Mouse (Mus musculus) NIH3T3 (cell line): ENCODE results near the gene Flvcr1.

Experiments used
- DNase-seq: peaks from one replicate; pipeline ENCODE4 v3.0.0-alpha.2; 2012; ENCODE audit warnings: low read depth

Flvcr1 gene

GRCm38 (mm10) chr1:190979100-190979563 is 46.8 kb downstream of the Flvcr1 start, which contains the start of gene Vash2:
Vash2 (minus strand) TSS chr1:190979296.
- DNase-seq: peak; percentile 96

- DNase-seq: peak; percentile 72
Measured at GRCm38 (mm10) chr1:190978511-190979073, 47.4 kb downstream of the Flvcr1 start.

- DNase-seq: peak; percentile 43
Measured at GRCm38 (mm10) chr1:190978001-190978400, 48.0 kb downstream of the Flvcr1 start.

- peak; percentile 65 for DNase-seq
Measured at GRCm38 (mm10) chr1:190976887-190977573, 48.9 kb downstream of the Flvcr1 start.

GRCm38 (mm10) chr1:190974833-190975232 is 51.1 kb downstream of the Flvcr1 start:
- DNase-seq: no peak

GRCm38 (mm10) chr1:190974191-190974590 is 51.8 kb downstream of the Flvcr1 start:
- no peak for DNase-seq

- DNase-seq: no peak
Measured at GRCm38 (mm10) chr1:190972612-190973192, 53.3 kb downstream of the Flvcr1 start.

- DNase-seq: no peak
Measured at GRCm38 (mm10) chr1:190971708-190972610, 54.0 kb downstream of the Flvcr1 start.

GRCm38 (mm10) chr1:190968010-190968409 is 57.9 kb downstream of the Flvcr1 start:
- DNase-seq: no peak

- DNase-seq: no peak
Measured at GRCm38 (mm10) chr1:190964992-190965780, 60.8 kb downstream of the Flvcr1 start.

- no peak for DNase-seq
Measured at GRCm38 (mm10) chr1:190962760-190963159, 63.2 kb downstream of the Flvcr1 start.

GRCm38 (mm10) chr1:190958821-190959220 is 67.1 kb downstream of the Flvcr1 start:
- no peak for DNase-seq
